Mouse (Mus musculus) kidney, postnatal 10 days (tissue): ENCODE data around the gene Dip2c.
A peak's percentile ranks its signal among the peaks of the same experiment; 100 is the strongest.

ENCODE experiments used
- DNase-seq: peaks from one replicate; pipeline ENCODE4 v3.0.0; 2021; ENCODE audit warnings: mixed read lengths

Gene Dip2c

GRCm38 (mm10) chr13:9683280-9683679 lies 407.0 kb downstream of the Dip2c start:
- DNase-seq = no peak

DNA sequence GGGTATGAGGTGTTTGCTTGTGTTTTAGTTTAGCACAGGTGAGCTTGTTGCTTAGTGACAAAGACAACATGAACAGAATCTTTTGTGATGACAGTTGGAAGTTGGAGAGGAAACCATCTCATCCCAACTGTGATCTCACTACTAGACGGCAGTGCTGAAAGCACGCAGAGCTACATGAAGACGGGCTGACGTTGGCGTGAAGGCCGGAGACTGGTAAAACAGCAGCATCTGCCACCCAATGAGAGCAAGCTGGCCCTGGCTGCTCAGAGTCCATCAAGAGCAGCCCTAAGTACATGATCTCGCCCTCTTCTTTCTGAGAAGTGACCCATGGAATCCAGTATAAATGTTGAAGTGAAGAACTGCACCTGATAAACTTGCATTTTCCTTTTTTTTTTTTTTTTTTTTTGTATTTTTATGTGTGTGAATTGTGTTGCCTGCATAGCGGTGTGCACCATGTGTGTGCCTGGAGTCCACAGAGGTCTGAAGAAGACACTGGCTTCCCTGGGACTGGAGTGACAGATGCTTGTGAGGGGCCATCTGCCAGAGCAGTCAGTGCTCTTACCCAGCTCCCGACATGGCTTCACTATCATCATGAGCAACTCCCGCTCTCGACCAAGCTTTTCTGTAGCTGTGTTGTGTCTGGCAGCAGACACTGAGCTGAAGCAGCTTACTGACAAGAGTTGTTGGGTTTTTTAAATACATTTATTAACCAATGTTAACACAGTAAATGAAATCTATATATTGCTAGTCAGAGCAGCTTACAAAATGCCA lies 408.0 kb downstream of the Dip2c start:
- DNase-seq = no peak

GRCm38 (mm10) chr13:9686261-9686660 lies 409.9 kb downstream of the Dip2c start:
- no peak for DNase-seq

DNA sequence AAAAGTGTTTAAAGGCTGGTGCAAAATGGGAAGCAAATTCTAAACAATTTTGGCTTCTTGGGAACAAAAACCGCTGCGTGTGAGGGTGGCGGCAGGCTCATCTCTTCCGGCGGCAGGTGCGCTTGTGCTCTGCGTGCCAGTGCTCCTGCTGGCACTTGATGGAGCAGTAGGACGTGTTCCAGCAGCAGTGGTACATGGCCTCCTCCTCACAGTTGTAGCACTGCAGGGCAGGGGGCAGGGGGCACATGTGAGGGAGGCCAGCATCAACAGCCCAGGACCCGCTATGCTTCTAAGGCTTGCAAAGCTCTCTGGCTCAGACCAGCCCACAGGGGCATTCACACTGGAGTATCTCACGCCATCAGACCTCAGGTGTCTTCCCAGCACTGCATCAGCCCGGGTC lies 410.4 kb downstream of the Dip2c start:
- no peak for DNase-seq

DNA sequence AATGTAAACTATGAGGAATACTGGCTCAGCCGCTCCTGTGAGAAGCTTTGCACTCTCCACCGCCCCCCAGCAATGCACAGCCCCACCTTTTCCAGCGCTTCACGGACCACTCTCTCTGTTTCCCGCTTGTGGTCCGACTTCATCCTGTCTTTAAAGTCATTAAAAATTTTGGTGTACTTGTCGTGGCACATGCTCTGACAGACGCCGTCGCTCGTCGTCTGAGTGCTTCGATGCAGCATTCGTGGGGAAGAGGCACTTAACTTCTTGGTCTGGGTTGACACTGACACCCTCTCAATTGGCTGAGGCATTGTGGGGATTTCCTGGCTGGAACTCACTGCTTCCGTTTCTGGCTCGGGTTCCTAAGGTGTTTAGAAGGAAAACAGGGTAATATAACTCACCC lies 413.0 kb downstream of the Dip2c start:
- no peak for DNase-seq

DNA sequence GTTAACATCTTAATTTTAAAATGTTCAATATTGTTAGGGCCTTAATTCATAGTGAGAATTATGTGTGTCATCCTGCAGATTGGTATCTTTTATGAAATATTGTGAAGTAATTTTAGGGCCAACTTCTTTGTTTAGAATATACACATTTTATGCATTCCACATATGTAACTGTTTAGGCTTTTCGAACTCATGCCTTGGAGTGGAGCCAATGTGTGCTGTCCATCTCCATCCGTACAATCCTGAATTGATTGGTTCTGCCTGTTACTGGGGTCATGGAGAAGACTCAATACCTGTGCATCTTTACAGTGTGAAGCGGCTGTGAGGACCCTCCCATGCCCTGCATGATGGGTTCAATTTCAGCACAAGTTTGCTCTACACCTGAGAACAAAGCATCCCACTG lies 416.5 kb downstream of the Dip2c start:
- no peak for DNase-seq

- no peak for DNase-seq
Observed at GRCm38 (mm10) chr13:9694651-9695050, 418.3 kb downstream of the Dip2c start.

DNA sequence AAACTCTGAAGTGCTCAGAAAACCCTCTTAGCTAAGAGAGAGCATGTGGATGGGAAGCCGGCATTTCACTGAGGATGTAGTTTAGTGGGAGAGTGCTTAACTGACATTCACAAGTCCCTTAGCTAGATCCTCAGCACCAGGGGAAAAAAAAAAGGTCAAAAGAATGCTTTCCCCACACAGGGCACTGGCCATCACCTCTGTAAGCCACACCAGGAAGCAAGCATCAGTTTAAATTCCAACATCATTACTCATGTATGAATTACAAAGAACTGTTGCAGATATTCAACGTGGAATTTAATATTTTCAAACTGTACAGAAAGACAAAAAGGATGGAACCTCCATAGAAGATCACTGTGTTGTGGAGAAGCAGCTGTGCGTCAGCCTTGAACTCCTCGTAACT lies 419.1 kb downstream of the Dip2c start:
- no peak for DNase-seq

DNA sequence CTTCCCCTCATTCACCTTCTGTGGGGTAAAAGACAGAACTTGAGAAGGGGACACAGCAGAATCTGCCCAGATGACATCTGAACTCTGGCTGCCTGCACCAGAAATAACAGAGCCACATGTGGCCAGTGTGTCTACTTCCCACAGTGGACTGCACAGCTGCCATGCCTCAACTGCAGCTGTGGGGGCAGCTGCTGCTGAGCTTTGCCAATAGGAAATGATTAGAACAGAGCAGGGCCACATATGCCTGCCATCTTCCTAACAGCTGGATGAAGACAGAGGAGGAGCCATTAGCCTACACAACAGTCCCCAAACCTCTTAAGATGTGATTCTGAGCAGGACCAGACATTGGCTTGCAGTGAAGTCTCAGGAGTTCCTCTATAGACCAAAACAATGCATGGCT lies 419.5 kb downstream of the Dip2c start:
- DNase-seq = peak; percentile 63

GRCm38 (mm10) chr13:9697340-9697739 lies 421.0 kb downstream of the Dip2c start:
- DNase-seq = no peak

DNA sequence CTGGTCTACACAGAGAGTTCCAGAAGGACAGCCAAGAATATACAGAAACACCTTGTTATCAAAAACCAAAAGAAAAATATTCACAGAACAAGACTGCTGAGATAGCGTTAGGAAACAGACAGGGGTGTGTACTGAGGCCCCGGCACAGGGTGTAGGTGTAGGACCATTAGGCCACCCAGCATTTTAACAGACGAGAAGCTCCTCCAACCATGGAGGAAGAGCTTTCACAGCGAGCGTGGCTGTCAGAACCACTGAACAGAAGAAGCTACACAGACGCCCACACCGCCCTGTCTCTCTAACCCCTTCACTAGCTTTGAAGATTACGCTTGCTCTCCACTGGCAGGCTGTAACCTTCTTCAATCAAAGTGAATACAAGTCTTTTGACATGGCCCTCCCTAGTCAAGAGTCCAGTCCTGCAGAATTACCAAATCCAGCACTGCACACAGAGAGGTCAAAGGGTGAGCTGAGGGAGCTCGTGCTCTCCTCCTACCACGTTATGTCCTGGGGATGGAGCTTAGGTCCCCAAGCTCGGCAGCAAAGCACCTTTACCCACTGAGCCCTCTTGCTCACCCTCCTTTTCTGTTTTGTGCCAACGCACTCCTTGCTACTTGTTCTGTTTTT lies 426.4 kb downstream of the Dip2c start:
- DNase-seq = no peak

DNA sequence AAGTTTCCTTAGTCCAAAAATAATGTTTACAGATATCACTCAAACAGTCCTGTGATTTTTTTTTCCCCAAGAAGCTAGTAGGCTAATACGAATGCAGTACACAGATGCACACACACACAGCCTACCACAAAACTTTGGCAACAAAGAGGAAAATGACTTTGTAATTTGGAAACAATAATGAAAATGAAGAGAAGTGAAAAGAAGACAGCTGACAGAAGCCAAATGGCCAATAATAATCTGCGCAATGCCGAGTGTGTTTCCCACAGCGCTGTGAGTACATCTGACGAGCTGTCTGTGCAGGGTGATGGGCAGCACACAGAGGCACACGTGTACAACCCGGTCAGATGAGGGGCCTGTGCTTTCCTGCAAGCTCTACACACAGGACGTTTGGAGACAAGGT lies 430.4 kb downstream of the Dip2c start:
- no peak for DNase-seq

- no peak for DNase-seq
Observed at GRCm38 (mm10) chr13:9708433-9709240, 432.3 kb downstream of the Dip2c start.

GRCm38 (mm10) chr13:9712409-9712808 lies 436.1 kb downstream of the Dip2c start:
- no peak for DNase-seq

DNA sequence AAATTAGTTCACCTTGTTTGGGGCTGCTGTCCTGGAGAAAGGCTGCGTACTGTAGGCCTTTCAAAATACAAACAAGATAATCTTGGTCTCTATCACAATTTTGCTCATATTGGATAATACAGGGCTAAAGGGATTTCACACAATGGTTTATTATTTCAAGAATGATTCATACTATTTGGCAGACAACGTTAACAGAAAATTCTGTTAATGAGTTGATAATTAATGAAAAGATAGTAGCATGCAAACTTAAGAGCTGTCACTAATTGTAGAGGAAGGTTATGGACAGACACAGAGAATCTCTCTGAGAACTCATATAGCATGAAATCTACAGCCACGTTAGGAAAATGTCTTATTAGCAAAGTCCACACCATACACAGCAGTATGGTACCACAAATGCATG lies 436.6 kb downstream of the Dip2c start:
- no peak for DNase-seq

GRCm38 (mm10) chr13:9713462-9714134 lies 437.3 kb downstream of the Dip2c start:
- DNase-seq = no peak

DNA sequence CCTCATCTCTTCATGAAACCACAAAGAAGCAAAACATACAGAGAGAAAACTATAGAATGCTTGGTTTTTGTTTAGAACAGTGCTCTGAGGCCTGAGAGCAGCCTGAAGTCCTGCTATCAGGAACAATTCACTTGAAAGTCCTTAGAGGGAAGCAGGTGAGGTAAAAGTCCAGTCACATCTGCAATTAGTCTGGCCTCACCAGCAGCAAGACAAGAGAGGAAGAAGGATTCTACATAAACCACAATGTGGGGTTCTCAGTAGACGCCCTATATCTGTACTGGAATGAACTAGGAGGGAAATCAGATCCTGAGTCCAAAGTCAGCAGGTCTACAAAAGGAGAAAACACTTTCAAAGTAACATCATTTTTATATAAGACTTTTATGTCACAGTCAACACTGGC lies 438.9 kb downstream of the Dip2c start:
- DNase-seq = no peak
